Mouse (Mus musculus) adipocyte (in vitro differentiated cells): ENCODE measurements around the gene Ergic3.

Experiments used
- DNase-seq: peaks from one replicate; pipeline ENCODE4 v3.0.0-alpha.2; 2016; ENCODE audit warnings: low spot score

Ergic3 gene

GRCm38 (mm10) chr2:156007888-156008532, at the start of gene Ergic3, which contains the start of gene 6430550D23Rik:
Ergic3 (plus strand) TSS chr2:156008045.
6430550D23Rik (minus strand) TSS chr2:156007977.
- peak; percentile 98 for DNase-seq

GRCm38 (mm10) chr2:155959981-155960380, 47.9 kb upstream of the Ergic3 start:
- no peak for DNase-seq

DNA sequence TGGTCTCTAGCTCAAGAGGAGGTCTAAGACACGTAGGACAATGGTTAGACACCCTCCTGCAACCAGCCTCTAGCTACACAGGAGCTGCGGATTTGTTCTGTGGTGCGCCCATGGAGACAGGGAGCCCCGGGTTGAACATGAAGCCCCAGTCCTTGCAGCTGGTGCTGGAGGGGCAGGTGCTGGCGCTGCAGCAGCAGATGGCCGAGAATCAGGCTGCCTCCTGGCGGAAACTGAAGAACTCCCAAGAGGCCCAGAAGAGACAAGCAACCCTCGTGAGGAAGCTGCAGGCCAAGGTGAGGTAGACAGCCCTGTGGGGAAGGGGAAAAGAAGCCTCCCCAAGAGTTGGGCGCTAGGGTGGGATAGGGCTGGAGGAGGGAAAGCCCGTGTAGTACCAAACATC, 46.0 kb upstream of the Ergic3 start:
- DNase-seq, result no peak

DNA sequence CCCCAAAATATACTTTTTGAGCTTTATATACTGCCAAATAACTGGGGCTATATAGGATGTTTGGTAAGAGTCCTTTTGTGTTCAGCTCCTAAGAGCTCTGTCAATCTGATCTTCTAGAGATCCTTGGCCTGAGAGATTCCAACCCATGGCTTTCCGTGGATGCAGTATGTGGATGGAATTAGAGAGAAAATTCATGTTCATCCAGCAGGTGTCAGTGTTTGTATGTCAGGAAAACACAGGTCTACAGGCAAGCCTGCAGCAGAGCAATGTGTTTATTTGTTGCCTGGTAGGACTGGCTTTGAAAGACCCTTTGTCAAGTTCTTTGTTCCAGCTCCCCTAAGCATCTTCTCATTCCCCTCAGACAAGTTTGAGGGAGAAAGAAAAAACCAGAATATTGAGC, 44.9 kb upstream of the Ergic3 start:
- peak; percentile 40 for DNase-seq

- DNase-seq, result no peak
Measured at GRCm38 (mm10) chr2:155973348-155973747, 34.5 kb upstream of the Ergic3 start.

- no peak for DNase-seq
Measured at GRCm38 (mm10) chr2:155974087-155974731, 33.6 kb upstream of the Ergic3 start.

- no peak for DNase-seq
Measured at GRCm38 (mm10) chr2:155979328-155979991, 28.4 kb upstream of the Ergic3 start.

DNA sequence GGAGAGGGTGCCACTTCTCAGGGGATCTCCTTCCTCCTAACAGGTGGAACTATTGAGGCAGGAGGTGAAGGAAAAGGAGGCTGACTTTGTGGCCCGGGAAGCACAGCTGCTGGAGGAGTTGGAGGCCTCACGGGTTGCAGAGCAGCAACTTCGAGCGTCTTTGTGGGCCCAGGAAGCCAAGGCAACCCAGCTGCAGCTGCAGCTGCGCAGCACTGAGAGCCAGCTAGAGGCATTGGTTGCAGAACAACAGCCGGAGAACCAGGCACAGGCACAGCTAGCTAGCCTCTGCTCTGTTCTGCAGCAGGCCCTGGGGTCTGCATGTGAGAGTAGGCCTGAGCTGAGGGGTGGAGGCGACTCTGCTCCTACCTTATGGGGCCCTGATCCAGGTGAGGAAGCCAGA, 22.1 kb upstream of the Ergic3 start:
- no peak for DNase-seq

DNA sequence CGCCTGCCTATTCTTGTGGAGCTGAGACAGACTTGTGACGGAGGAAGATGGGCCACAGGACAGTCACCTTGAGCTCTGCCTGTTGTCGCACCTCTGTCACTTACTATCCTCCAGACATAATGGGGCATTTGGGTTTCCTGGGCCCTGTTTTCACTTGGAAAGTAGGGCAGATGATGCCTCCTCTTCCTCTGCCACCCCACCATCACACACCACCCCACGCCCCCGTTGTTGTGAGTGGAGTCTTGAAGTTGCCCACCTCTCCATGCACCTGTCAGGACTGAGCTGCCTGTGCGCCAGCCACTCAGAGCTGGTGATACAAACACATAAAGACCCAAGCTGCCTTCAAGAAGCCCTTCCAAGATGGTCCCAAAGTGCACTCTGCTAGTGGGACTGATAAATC, 20.7 kb upstream of the Ergic3 start:
- no peak for DNase-seq

- no peak for DNase-seq
Measured at GRCm38 (mm10) chr2:155989085-155989484, 18.8 kb upstream of the Ergic3 start.

DNA sequence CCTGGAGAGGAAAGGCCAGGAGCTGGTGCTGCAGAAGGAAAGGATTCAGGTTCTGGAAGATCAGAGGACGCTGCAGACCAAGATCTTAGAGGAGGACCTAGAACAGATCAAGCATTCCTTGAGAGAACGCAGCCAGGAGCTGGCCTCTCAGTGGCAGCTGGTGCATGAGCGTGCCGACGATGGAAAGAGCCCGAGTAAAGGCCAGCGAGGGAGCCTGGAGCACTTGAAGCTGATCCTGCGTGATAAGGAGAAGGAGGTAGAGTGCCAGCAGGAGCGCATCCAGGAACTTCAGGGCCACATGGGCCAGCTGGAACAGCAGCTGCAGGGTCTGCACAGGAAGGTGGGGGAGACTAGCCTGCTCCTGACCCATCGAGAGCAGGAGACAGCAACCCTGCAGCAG, 16.7 kb upstream of the Ergic3 start:
- DNase-seq, result no peak

- DNase-seq, result no peak
Measured at GRCm38 (mm10) chr2:155991863-155992321, 16.0 kb upstream of the Ergic3 start.

- no peak for DNase-seq
Measured at GRCm38 (mm10) chr2:156005393-156005792, 2.5 kb upstream of the Ergic3 start.

DNA sequence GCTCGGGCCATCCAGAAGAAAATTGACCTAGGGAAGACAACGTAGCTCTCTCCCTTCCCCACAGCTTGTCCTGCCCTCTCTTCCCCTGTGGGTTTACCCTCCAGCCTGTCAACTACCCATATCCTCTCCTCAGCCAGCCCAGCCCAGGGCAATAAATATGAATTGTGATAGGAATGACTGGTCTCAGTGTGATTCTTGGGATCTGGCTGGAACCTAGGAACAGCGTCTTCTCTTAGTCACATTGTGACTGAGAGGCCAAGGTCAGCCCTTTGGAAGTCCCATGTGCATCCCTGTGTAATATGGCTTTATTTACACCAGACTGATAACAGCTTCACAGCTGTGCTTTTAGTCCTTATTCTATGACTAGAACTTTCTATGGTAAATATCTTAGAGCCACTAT, 10.3 kb downstream of the Ergic3 start:
- DNase-seq, result no peak

DNA sequence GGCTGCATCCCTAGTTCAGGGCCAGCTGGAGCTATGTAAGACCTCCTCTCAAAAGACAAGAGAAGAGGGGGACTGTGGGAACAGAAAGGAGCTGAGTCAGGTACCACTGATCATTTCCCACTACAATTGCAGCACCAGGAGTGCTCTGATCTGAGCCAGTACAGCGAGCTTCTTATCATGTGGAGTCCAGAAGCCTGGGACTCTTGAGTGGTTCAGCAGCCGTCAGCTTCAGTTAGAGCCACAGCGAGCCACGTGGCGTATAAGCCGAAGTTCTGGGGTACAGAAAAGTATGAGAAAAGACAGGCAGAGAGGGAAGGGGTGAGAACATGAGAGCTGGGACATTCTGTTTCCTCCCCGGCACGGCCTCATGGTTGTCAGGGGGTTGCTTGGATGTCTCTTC, 13.4 kb downstream of the Ergic3 start:
- no peak for DNase-seq

DNA sequence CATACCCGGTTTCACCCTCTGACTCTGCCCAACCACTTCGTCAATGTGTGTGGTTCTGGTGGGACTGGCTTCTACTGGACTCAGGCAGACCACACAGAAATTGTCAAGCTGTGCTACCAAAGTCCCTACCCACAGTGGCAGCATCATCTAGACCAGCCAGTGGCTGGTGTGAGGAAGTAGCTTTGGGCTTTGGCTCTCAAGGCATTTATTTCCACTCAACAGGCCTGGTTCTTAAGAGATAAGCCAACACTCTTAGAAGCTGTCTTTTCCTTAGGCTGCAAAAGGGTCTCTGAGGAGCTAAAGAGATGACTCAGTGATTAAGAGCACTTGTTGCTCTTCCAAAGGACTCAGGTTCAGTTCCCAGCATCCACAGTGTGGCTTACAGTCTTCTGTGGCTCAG, 13.9 kb downstream of the Ergic3 start:
- no peak for DNase-seq

DNA sequence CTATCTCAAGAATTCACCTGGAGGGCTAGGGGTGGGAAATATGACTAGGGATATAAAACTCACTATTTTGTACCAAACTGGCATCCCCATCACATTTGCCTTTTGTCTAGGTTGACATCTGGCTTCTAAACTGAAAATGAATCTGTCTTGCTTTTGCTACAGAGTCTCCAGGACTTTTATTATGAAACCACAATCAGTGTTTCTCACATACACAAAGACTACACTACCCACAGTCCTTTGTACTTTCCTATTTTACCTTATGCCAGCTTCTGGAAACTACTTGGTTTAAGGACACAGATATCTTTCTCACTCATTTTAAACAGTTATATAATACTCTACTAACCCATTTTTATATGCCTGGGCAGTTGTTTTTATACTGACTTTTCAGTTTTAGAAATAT, 17.6 kb downstream of the Ergic3 start:
- peak; percentile 67 for DNase-seq

- no peak for DNase-seq
Measured at GRCm38 (mm10) chr2:156039390-156039789, 31.5 kb downstream of the Ergic3 start.

DNA sequence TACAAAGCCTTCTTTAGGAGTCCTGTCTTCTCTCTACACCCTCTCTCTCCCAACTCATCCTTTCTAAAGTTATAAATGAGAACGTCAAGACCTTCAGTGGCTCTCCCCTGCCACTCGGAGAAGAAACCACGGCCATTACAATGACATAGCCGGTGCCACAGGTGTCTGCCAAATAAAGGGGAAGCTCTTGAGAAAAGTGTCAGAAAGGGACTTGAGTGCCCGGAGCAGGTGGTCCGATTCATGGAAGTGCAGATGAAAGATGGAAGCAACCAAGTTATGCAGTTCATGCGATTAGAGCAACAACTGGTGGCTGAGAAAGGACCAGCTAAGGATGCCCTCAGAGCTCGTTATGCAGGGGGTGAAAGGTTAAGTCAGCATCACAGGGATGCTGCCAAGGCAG, 35.1 kb downstream of the Ergic3 start:
- DNase-seq, result no peak

DNA sequence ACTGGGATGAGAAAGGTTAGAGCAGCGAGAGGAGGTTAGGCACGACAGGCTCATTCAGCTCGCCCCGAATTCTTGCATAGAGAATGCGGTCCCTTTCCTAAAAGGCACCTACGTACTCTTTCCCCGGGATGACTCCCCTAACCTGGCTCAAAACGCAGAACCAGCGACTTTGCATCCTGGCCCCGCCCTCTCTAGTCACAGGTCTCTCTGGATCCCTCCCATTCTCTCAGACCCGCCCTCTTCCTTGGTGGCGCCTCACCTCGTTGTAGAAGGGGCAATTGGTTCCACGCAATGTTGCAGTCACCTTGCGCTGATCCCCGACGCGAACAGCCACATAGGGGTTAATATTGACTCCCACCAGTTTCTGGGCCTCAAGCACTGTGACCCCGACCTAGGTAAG, 40.1 kb downstream of the Ergic3 start:
- DNase-seq, result no peak

DNA sequence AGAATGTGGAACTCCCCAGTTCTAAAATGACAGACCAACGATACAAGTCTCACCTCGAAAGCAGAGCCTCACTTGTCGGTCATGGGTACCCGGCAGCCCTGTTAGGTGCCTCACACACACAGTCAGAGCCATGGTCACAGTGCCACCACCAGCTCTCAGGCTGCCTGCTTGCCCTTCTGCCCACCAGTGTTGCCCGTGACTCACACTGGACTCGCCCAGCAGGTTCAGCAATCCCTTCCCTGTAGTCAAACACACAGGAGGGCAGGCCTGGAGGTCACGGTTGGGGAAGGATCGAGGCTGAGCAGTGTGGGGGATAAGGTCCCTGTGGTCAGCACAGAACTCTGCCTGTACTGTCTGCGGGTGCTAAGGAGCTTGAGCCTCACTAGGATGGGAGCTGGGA, 45.0 kb downstream of the Ergic3 start, which contains the start of gene Fer1l4:
Gene Fer1l4, minus strand, starts transcription at position 132 of the 400 bp plus-strand sequence.
- no peak for DNase-seq

DNA sequence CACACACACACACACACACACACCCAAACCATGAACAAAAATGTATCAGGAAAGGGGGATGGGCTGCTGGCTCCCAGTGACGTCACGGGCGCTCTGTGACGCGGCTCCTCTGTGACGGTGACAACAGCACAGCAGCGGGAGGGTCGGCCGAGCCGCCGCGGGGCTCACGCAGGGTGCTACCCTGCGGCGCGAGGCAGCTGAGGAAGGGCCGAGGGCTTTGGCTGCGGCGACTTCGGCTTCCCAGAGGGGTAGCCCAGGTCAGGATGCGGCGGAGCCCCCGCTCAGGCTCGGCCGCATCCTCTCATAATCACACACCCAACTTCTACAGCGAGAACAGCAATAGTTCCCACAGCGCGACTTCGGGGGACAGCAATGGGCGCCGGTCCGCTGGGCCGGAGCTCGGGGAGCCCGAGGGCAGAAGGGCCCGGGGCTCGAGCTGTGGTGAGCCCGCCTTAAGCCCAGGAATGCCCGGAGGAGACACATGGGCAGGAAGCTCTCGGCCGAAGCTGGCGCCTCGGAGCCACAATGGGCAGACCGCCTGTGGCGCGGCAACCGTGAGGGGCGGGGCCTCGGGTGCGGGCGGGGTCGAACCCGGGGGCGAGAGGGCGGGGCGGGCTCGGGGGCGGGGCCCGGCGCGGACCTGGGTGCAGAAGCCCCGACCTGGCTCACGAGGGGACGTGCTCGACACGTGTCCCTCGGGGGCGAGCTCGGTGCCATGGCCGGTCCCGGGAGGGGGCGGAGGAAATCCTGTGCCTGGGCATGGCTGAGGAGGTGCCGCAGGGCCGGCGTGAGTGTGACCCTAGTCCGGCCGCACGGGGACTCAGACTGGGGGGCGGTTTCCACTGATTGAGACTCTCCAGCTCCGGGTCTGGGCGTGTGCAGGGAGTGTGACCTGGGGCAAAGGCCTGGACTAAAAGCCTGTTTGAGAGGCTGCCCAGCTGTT, 57.5 kb downstream of the Ergic3 start, which contains the start of gene Spag4:
Gene Spag4, plus strand, starts transcription at position 77 of the 943 bp plus-strand sequence.
- DNase-seq, result peak; percentile 74
